Mouse (Mus musculus) intestine, embryonic 14.5 days (tissue): ENCODE data around the gene Sumf1. TPM values are rescaled to one million over a fixed set of nuclear protein-coding genes. Genes with fewer than 3 reads are reported as not detected.

Experiments used
- ATAC-seq: fragments of 200-750 bp; cut with Nextera tagmentation; replicated peaks from 2 replicates; pipeline ENCODE4 v1.8.0; 2017; ENCODE audit warnings: low read depth, moderate number of reproducible peaks, moderate TSS enrichment, moderate library complexity; ENCODE audit not compliant: low FRiP score, low TSS enrichment
- DNase-seq: peaks from one replicate; pipeline ENCODE4 v3.0.0-alpha.2; 2018; ENCODE audit warnings: low spot score
- H3K27ac ChIP-seq: fragments of 300-500 bp; sonication (generic); 2 replicates; pipeline ENCODE4 v1.5.1; 2014; ENCODE audit warnings: low read depth, mild to moderate bottlenecking, control low read depth
- H3K27me3 ChIP-seq: fragments of 300-500 bp; sonication (generic); replicated peaks from 2 replicates; pipeline ENCODE4 v1.6.1; 2014; ENCODE audit warnings: low read length, control low read depth; ENCODE audit not compliant: control insufficient read depth, insufficient read depth
- H3K36me3 ChIP-seq: fragments of 300-500 bp; sonication (generic); 2 replicates; pipeline ENCODE4 v1.6.1; 2014; ENCODE audit warnings: low read length, control low read depth; ENCODE audit not compliant: control insufficient read depth, insufficient read depth
- H3K4me1 ChIP-seq: fragments of 300-500 bp; sonication (generic); replicated peaks from 2 replicates; pipeline ENCODE4 v1.6.1; 2014; ENCODE audit warnings: low read length, control low read depth, mixed read lengths; ENCODE audit not compliant: control insufficient read depth, insufficient read depth
- H3K4me2 ChIP-seq: fragments of 300-500 bp; sonication (generic); 2 replicates; pipeline ENCODE4 v1.6.1; 2014; ENCODE audit warnings: low read length
- H3K4me3 ChIP-seq: fragments of 300-500 bp; sonication (generic); 2 replicates; pipeline ENCODE4 v1.5.1; 2014; ENCODE audit warnings: low read depth, low read length, control low read depth, mixed read lengths
- H3K9ac ChIP-seq: fragments of 300-500 bp; sonication (generic); 2 replicates; pipeline ENCODE4 v1.6.1; 2014; ENCODE audit warnings: mild to moderate bottlenecking, low read length
- H3K9me3 ChIP-seq: fragments of 300-500 bp; sonication (generic); 2 replicates; pipeline ENCODE4 v1.6.1; 2016; ENCODE audit warnings: low read length, control low read depth; ENCODE audit not compliant: control insufficient read depth
- WGBS: fragments of 180-500 bp; shearing (Covaris S2); extraction: QIAGEN DNeasy Blood & Tissue Kit; methylation state at CpG from one replicate; pipeline ENCODE4 v1.1.7; 2014; 5-methylcytosine and 5-hydroxymethylcytosine counted together
- polyA plus RNA-seq: library from polyadenylated mRNA; unstranded; fragments of >200 nt; fragmentation: Nextera tagmentation; extraction: Ambion mirVana; gene quantifications from 2 replicates; pipeline ENCODE4 v1.2.1, GENCODE M21; 2014

The Sumf1 gene
- polyA plus RNA-seq, 1 experiment from 2014 or later, result 21.7 TPM

- H3K4me2 ChIP-seq, result no peak overlapping the region
- H3K9me3 ChIP-seq, result 0 out of 2 replicates have a peak, but pooled peaks cover 4% of the 10 kb centered on the region
- no peaks in the 10 kb centered on the region; the same call in 1 of the 2 replicates for H3K36me3 ChIP-seq
- no peak for ATAC-seq
- H3K27me3 ChIP-seq, result no peaks in the 10 kb centered on the region
- DNase-seq, result no peak
- 95% methylated on average over 7 of the region's 7 CpGs for WGBS
- no peak overlapping the region for H3K4me3 ChIP-seq
- H3K4me1 ChIP-seq, result no peaks in the 10 kb centered on the region
- no peak overlapping the region for H3K27ac ChIP-seq
- H3K9ac ChIP-seq, result no peak overlapping the region
These were observed 109.5 kb downstream of the Sumf1 start for GRCm38 (mm10) chr6:108075857-108076256.

- no peaks in the 10 kb centered on the region; the same call in 1 of the 2 replicates for H3K36me3 ChIP-seq
- H3K4me3 ChIP-seq, result no peak overlapping the region
- ATAC-seq (no peak), DNase-seq (no peak)
- H3K9ac ChIP-seq, result no peak overlapping the region
- H3K4me2 ChIP-seq, result no peak overlapping the region
- 0 out of 2 replicates have a peak, but pooled peaks cover 4% of the 10 kb centered on the region for H3K9me3 ChIP-seq
- H3K27ac ChIP-seq, result no peak overlapping the region
- no peaks in the 10 kb centered on the region for H3K27me3 ChIP-seq
- WGBS, result 92% methylated on average over 10 of the region's 10 CpGs
- no peaks in the 10 kb centered on the region for H3K4me1 ChIP-seq
These were observed 110.8 kb downstream of the Sumf1 start for GRCm38 (mm10) chr6:108074624-108075023.

GRCm38 (mm10) chr6:108073931-108074330 is 111.5 kb downstream of the Sumf1 start:
- no peaks in the 10 kb centered on the region for H3K4me1 ChIP-seq
- no peak overlapping the region for H3K4me2 ChIP-seq
- no peak overlapping the region for H3K9ac ChIP-seq
- no peak for DNase-seq
- H3K27ac ChIP-seq, result no peak overlapping the region
- 0 out of 2 replicates have a peak, but pooled peaks cover 4% of the 10 kb centered on the region for H3K9me3 ChIP-seq
- H3K36me3 ChIP-seq, result no peaks in the 10 kb centered on the region; the same call in 1 of the 2 replicates
- no peak for ATAC-seq
- H3K4me3 ChIP-seq, result no peak overlapping the region
- H3K27me3 ChIP-seq, result no peaks in the 10 kb centered on the region
- 93% methylated on average over 2 of the region's 2 CpGs for WGBS

- Histone ChIP-seq H3K36me3 (no peaks in the 10 kb centered on the region; the same call in 1 of the 2 replicates), H3K27me3 (no peaks in the 10 kb centered on the region), H3K4me3 (no peak overlapping the region), H3K4me2 (no peak overlapping the region), H3K4me1 (no peaks in the 10 kb centered on the region), H3K27ac (no peak overlapping the region), H3K9ac (no peak overlapping the region), H3K9me3 (0 out of 2 replicates have a peak, but pooled peaks cover 4% of the 10 kb centered on the region)
- 79% methylated on average over 5 of the region's 5 CpGs for WGBS
- DNase-seq (no peak), ATAC-seq (no peak)
These were observed 112.3 kb downstream of the Sumf1 start for GRCm38 (mm10) chr6:108073071-108073470.

- Histone ChIP-seq H3K4me3 (no peak overlapping the region), H3K27ac (no peak overlapping the region), H3K9ac (no peak overlapping the region), H3K4me1 (no peaks in the 10 kb centered on the region), H3K4me2 (no peak overlapping the region), H3K27me3 (no peaks in the 10 kb centered on the region), H3K9me3 (0 out of 2 replicates have a peak, but pooled peaks cover 4% of the 10 kb centered on the region), H3K36me3 (no peaks in the 10 kb centered on the region; the same call in 1 of the 2 replicates)
- DNase-seq, result no peak
- no peak for ATAC-seq
- 91% methylated on average over 7 of the region's 7 CpGs for WGBS
These were observed 114.4 kb downstream of the Sumf1 start for GRCm38 (mm10) chr6:108070947-108071346.

- H3K4me1 ChIP-seq, result no peaks in the 10 kb centered on the region
- no peaks in the 10 kb centered on the region for H3K9me3 ChIP-seq
- ATAC-seq (no peak), DNase-seq (no peak)
- H3K36me3 ChIP-seq, result no peaks in the 10 kb centered on the region
- H3K27ac ChIP-seq, result peak overlapping the region; percentile 88; the same call in 1 of the 2 replicates
- peak overlapping the region; percentile 64; the same call in 1 of the 2 replicates for H3K9ac ChIP-seq
- H3K4me3 ChIP-seq, result peak overlapping the region; percentile 62
- H3K4me2 ChIP-seq, result peak overlapping the region; percentile 59
- H3K27me3 ChIP-seq, result no peaks in the 10 kb centered on the region
- WGBS, result 18% methylated on average over 6 of the region's 6 CpGs
These were observed 119.8 kb downstream of the Sumf1 start for GRCm38 (mm10) chr6:108065583-108065982.

GRCm38 (mm10) chr6:108064918-108065526 is 120.4 kb downstream of the Sumf1 start, which contains the start of gene Setmar:
Gene Setmar (plus strand): TSS chr6:108065045.
- peak within 1 kb of the TSS; percentile 88 for H3K27ac ChIP-seq
- WGBS, result 0% methylated on average over 23 of the region's 24 CpGs
- peak; percentile 100 for DNase-seq
- no peaks in the 10 kb centered on the region for H3K9me3 ChIP-seq
- H3K4me3 ChIP-seq, result peak within 1 kb of the TSS; percentile 62
- ATAC-seq, result peak; percentile 97
- peak within 1 kb of the TSS; percentile 64 for H3K9ac ChIP-seq
- no peaks in the 10 kb centered on the region for H3K36me3 ChIP-seq
- H3K27me3 ChIP-seq, result no peaks in the 10 kb centered on the region
- peak within 1 kb of the TSS; percentile 59 for H3K4me2 ChIP-seq
- no peaks in the 10 kb centered on the region for H3K4me1 ChIP-seq

GRCm38 (mm10) chr6:108061121-108061520 is 124.3 kb downstream of the Sumf1 start:
- WGBS, result 72% methylated on average over 3 of the region's 3 CpGs
- no peak overlapping the region for H3K27ac ChIP-seq
- no peaks in the 10 kb centered on the region for H3K27me3 ChIP-seq
- no peaks in the 10 kb centered on the region for H3K36me3 ChIP-seq
- no peak overlapping the region for H3K9ac ChIP-seq
- ATAC-seq (no peak), DNase-seq (no peak)
- no peaks in the 10 kb centered on the region for H3K4me1 ChIP-seq
- no peaks in the 10 kb centered on the region for H3K9me3 ChIP-seq
- H3K4me3 ChIP-seq, result no peak overlapping the region
- H3K4me2 ChIP-seq, result no peak overlapping the region

GRCm38 (mm10) chr6:108058066-108058465 is 127.3 kb downstream of the Sumf1 start:
- no peaks in the 10 kb centered on the region for H3K36me3 ChIP-seq
- H3K27me3 ChIP-seq, result no peaks in the 10 kb centered on the region
- no peak overlapping the region for H3K9ac ChIP-seq
- ATAC-seq (no peak), DNase-seq (no peak)
- H3K4me3 ChIP-seq, result no peak overlapping the region
- H3K9me3 ChIP-seq, result no peaks in the 10 kb centered on the region
- no peak overlapping the region for H3K27ac ChIP-seq
- no peaks in the 10 kb centered on the region for H3K4me1 ChIP-seq
- H3K4me2 ChIP-seq, result no peak overlapping the region
- WGBS, result 83% methylated on average over 5 of the region's 5 CpGs
